Mouse (Mus musculus): ENCODE data around the gene Nadk2. TPM values are rescaled to one million over a fixed set of nuclear protein-coding genes. Genes with fewer than 3 reads are reported as not detected.

Nadk2 gene
- total and polyA plus RNA-seq, 2 experiments from 2014 or later, result 28.9 to 33.7 TPM

GRCm38 (mm10) chr15:9132693-9133443, 61.8 kb downstream of the Nadk2 start:
- ATAC-seq (ENCODE audit: low FRiP score) (no peak), DNase-seq (ENCODE audit: low spot score) (peak; percentile 30)
- peaks cover 12% of the 10 kb centered on the region for H3K36me3 ChIP-seq (ENCODE audit: insufficient read depth, low read length)
- H3K27ac ChIP-seq (ENCODE audit: low read depth, low read length), result no peak overlapping the region
- no peaks in the 10 kb centered on the region for H3K27me3 ChIP-seq (ENCODE audit: insufficient read depth, low read length)
- 88% methylated on average over 13 of the region's 13 CpGs for WGBS
- no peak overlapping the region for H3K4me2 ChIP-seq (ENCODE audit: low read depth, low read length, poor library complexity, severe bottlenecking)
- H3K9ac ChIP-seq (replicated peaks; ENCODE audit: low read length, poor library complexity, severe bottlenecking), result no peak overlapping the region
- no peaks in the 10 kb centered on the region for H3K9me3 ChIP-seq (ENCODE audit: low read length)
- no peak for TF ChIP-seq CTCF (IDR thresholded peaks at IDR 0.05)
- H3K4me3 ChIP-seq (ENCODE audit: low read depth, low read length), result no peak overlapping the region
- H3K4me1 ChIP-seq (ENCODE audit: insufficient read depth, low read length), result no peaks in the 10 kb centered on the region

GRCm38 (mm10) chr15:9134891-9135507, 63.9 kb downstream of the Nadk2 start:
- DNase-seq (ENCODE audit: low spot score) (peak; percentile 4), ATAC-seq (ENCODE audit: low FRiP score) (no peak)
- H3K4me1 ChIP-seq (ENCODE audit: insufficient read depth, low read length), result peaks cover 8% of the 10 kb centered on the region; the same call in 1 of the 2 replicates
- no peak overlapping the region for H3K4me2 ChIP-seq (ENCODE audit: low read depth, low read length, poor library complexity, severe bottlenecking)
- H3K4me3 ChIP-seq (ENCODE audit: low read depth, low read length), result no peak overlapping the region
- TF ChIP-seq CTCF (IDR thresholded peaks at IDR 0.05), result no peak
- peaks cover 6% of the 10 kb centered on the region; the same call in 1 of the 2 replicates for H3K36me3 ChIP-seq (ENCODE audit: insufficient read depth, low read length)
- no peak overlapping the region for H3K9ac ChIP-seq (replicated peaks; ENCODE audit: low read length, poor library complexity, severe bottlenecking)
- WGBS, result 83% methylated on average over 6 of the region's 6 CpGs
- H3K9me3 ChIP-seq (ENCODE audit: low read length), result no peaks in the 10 kb centered on the region
- no peaks in the 10 kb centered on the region for H3K27me3 ChIP-seq (ENCODE audit: insufficient read depth, low read length)
- no peak overlapping the region for H3K27ac ChIP-seq (ENCODE audit: low read depth, low read length)

- no peak for DNase-seq (ENCODE audit: low spot score)
- no peak for TF ChIP-seq CTCF (IDR thresholded peaks at IDR 0.05)
- H3K27ac ChIP-seq (ENCODE audit: low read depth, low read length), result 0 out of 2 replicates have a peak overlapping the region, but pooled peaks have one; percentile 86
- peak overlapping the region; percentile 87 for H3K4me3 ChIP-seq (ENCODE audit: low read depth, low read length)
- H3K9me3 ChIP-seq (ENCODE audit: low read length), result no peaks in the 10 kb centered on the region
- H3K9ac ChIP-seq (replicated peaks; ENCODE audit: low read length, poor library complexity, severe bottlenecking), result peak overlapping the region; percentile 45; the same call in 1 of the 2 replicates
- H3K4me2 ChIP-seq (ENCODE audit: low read depth, low read length, poor library complexity, severe bottlenecking), result peak overlapping the region; percentile 60
- peaks cover 6% of the 10 kb centered on the region; the same call in 1 of the 2 replicates for H3K36me3 ChIP-seq (ENCODE audit: insufficient read depth, low read length)
- peaks cover 8% of the 10 kb centered on the region; the same call in 1 of the 2 replicates for H3K4me1 ChIP-seq (ENCODE audit: insufficient read depth, low read length)
- H3K27me3 ChIP-seq (ENCODE audit: insufficient read depth, low read length), result no peaks in the 10 kb centered on the region
- 26% methylated on average over 10 of the region's 10 CpGs for whole genome bisulfite sequencing
- no peak for ATAC-seq (ENCODE audit: low FRiP score)
Measured at GRCm38 (mm10) chr15:9139447-9139846, 68.4 kb downstream of the Nadk2 start.

- H3K36me3 ChIP-seq (ENCODE audit: insufficient read depth, low read length), result peaks cover 6% of the 10 kb centered on the region; the same call in 1 of the 2 replicates
- peaks cover 8% of the 10 kb centered on the region; the same call in 1 of the 2 replicates for H3K4me1 ChIP-seq (ENCODE audit: insufficient read depth, low read length)
- DNase-seq (ENCODE audit: low spot score) (peak; percentile 99), ATAC-seq (ENCODE audit: low FRiP score) (peak; percentile 98)
- peak within 1 kb of the TSS; percentile 73 for H3K4me2 ChIP-seq (ENCODE audit: low read depth, low read length, poor library complexity, severe bottlenecking)
- H3K27me3 ChIP-seq (ENCODE audit: insufficient read depth, low read length), result no peaks in the 10 kb centered on the region
- TF ChIP-seq CTCF (IDR thresholded peaks at IDR 0.05), result no peak; the same call in 1 of the 2 replicates
- H3K9ac ChIP-seq (replicated peaks; ENCODE audit: low read length, poor library complexity, severe bottlenecking), result peak within 1 kb of the TSS; percentile 88
- H3K4me3 ChIP-seq (ENCODE audit: low read depth, low read length), result peak within 1 kb of the TSS; percentile 87
- H3K27ac ChIP-seq (ENCODE audit: low read depth, low read length), result peak within 1 kb of the TSS; percentile 86
- WGBS, result under 1% methylated on average over 34 of the region's 34 CpGs
- no peaks in the 10 kb centered on the region for H3K9me3 ChIP-seq (ENCODE audit: low read length)
Measured at GRCm38 (mm10) chr15:9140252-9140680, 69.2 kb downstream of the Nadk2 start, which contains the start of gene Lmbrd2. Gene Lmbrd2, plus strand, starts transcription at chr15:9140550.

- under 1% methylated on average over 35 of the region's 37 CpGs for WGBS
- peak; percentile 53 for DNase-seq (ENCODE audit: low spot score)
- H3K36me3 ChIP-seq (ENCODE audit: insufficient read depth, low read length), result peaks cover 6% of the 10 kb centered on the region; the same call in 1 of the 2 replicates
Measured at GRCm38 (mm10) chr15:9140684-9141171, 69.7 kb downstream of the Nadk2 start.

More at GRCm38 (mm10) chr15:9140684-9141171, 69.7 kb downstream of the Nadk2 start:
- H3K9me3 ChIP-seq (ENCODE audit: low read length), result no peaks in the 10 kb centered on the region
- H3K4me2 ChIP-seq (ENCODE audit: low read depth, low read length, poor library complexity, severe bottlenecking), result peak overlapping the region; percentile 73
- no peaks in the 10 kb centered on the region for H3K27me3 ChIP-seq (ENCODE audit: insufficient read depth, low read length)
- TF ChIP-seq CTCF (IDR thresholded peaks at IDR 0.05), result no peak
- H3K27ac ChIP-seq (ENCODE audit: low read depth, low read length), result peak overlapping the region; percentile 86
- peak; percentile 86 for ATAC-seq (ENCODE audit: low FRiP score)
- H3K4me3 ChIP-seq (ENCODE audit: low read depth, low read length), result peak overlapping the region; percentile 87
- H3K4me1 ChIP-seq (ENCODE audit: insufficient read depth, low read length), result peaks cover 8% of the 10 kb centered on the region; the same call in 1 of the 2 replicates
- peak overlapping the region; percentile 88 for H3K9ac ChIP-seq (replicated peaks; ENCODE audit: low read length, poor library complexity, severe bottlenecking)
